Mouse (Mus musculus) limb, embryonic 12.5 days (tissue): ENCODE results near the gene Gstm3. TPM values are rescaled to one million over a fixed set of nuclear protein-coding genes. Genes with fewer than 3 reads are reported as not detected.
A peak's percentile ranks its signal among the peaks of the same experiment; 100 is the strongest.

Source experiments
- ATAC-seq: fragments of 200-750 bp; cut with Nextera tagmentation; 2 replicates; pipeline ENCODE4 v1.8.0; 2017; ENCODE audit warnings: low read depth, moderate TSS enrichment; ENCODE audit not compliant: insufficient number of reproducible peaks, insufficient read depth, low FRiP score, low TSS enrichment
- H3K27ac ChIP-seq: fragments of 300-500 bp; sonication (generic); 2 replicates; pipeline ENCODE4 v1.5.1; 2016; ENCODE audit warnings: mild to moderate bottlenecking, moderate library complexity
- H3K27me3 ChIP-seq: fragments of 300-500 bp; sonication (generic); 2 replicates; pipeline ENCODE4 v1.6.1; 2016; ENCODE audit warnings: mild to moderate bottlenecking, moderate library complexity
- H3K36me3 ChIP-seq: fragments of 300-500 bp; sonication (generic); 2 replicates; pipeline ENCODE4 v1.6.1; 2016; ENCODE audit warnings: mild to moderate bottlenecking, moderate library complexity
- H3K4me1 ChIP-seq: fragments of 300-500 bp; sonication (generic); replicated peaks from 2 replicates; pipeline ENCODE4 v1.6.1; 2016
- H3K4me2 ChIP-seq: fragments of 300-500 bp; sonication (generic); 2 replicates; pipeline ENCODE4 v1.6.1; 2016; ENCODE audit warnings: mild to moderate bottlenecking, moderate library complexity
- H3K4me3 ChIP-seq: fragments of 300-500 bp; sonication (generic); replicated peaks from 2 replicates; pipeline ENCODE4 v1.5.1; 2016; ENCODE audit warnings: mild to moderate bottlenecking
- H3K9ac ChIP-seq: fragments of 300-500 bp; sonication (generic); replicated peaks from 2 replicates; pipeline ENCODE4 v1.6.1; 2016; ENCODE audit warnings: mild to moderate bottlenecking, moderate library complexity
- H3K9me3 ChIP-seq: fragments of 300-500 bp; sonication (generic); 2 replicates; pipeline ENCODE4 v1.6.1; 2016; ENCODE audit warnings: mild to moderate bottlenecking, moderate library complexity
- WGBS: fragments of 180-500 bp; shearing (Covaris S2); methylation state at CpG from one replicate; pipeline ENCODE4 v1.1.7; 2016; 5-methylcytosine and 5-hydroxymethylcytosine counted together
- polyA plus RNA-seq: library from polyadenylated mRNA; unstranded; fragments of >200 nt; fragmentation: Nextera tagmentation; extraction: Ambion mirVana; gene quantifications from 2 replicates; pipeline ENCODE4 v1.2.1, GENCODE M21; 2016

The Gstm3 gene
- polyA plus RNA-seq, 1 experiment from 2014 or later, result not detected

DNA sequence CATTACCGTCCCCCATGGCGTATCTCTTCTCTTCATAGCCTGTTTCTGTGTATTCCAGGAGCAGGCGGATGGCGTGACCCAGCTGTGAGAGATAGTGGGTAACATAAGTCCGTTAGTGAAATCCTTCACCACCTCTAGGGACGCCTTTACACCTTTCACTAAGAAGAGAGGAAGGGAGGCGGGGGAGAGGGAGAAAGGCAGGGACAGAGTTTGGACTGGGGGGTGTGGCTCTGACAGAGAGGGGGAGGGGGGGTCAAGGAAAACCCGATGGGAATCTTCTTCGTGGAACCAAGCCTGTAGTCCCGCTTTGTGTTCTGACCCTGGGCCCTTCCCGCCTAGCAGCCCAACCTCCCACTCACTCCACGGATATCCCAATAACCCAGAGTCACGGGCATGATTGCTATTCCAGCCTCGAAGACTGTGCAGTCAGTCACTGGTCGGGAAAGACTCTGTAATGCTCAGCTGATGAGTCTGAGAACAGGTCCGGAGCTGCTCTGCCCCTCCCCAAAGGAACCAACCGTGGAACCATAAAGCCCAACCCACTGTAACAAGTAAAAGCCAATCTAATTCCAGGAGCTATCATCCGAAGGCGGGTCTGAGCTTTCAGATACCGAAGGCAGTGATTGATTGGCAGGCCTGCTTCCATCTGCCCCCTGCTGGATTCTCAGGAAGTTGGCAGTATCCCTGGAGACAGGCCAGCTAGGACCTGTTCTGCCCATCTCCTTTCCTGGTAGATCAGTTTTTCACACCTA, 25.7 kb downstream of the Gstm3 start, which contains the start of gene Gstm6:
Gene Gstm6, minus strand, starts transcription at position 511 of the 752 bp plus-strand sequence.
- WGBS, result 15% methylated on average over 20 of the region's 20 CpGs
- peak within 1 kb of the TSS; percentile 31 for H3K4me3 ChIP-seq
- H3K4me1 ChIP-seq, result peaks cover 5% of the 10 kb centered on the region; the same call in 1 of the 2 replicates
- no peaks in the 10 kb centered on the region for H3K9me3 ChIP-seq
- no peak within 1 kb of the TSS for H3K27ac ChIP-seq
- H3K27me3 ChIP-seq, result no peaks in the 10 kb centered on the region
- peak; percentile 48 for ATAC-seq
- H3K36me3 ChIP-seq, result no peaks in the 10 kb centered on the region
- 0 out of 2 replicates have a peak within 1 kb of the TSS, but pooled peaks have one; percentile 37 for H3K9ac ChIP-seq
- peak within 1 kb of the TSS; percentile 60 for H3K4me2 ChIP-seq

GRCm38 (mm10) chr3:107941261-107941660, 27.8 kb downstream of the Gstm3 start:
- Histone ChIP-seq H3K4me3 (no peak overlapping the region), H3K36me3 (no peaks in the 10 kb centered on the region), H3K9ac (no peak overlapping the region), H3K27ac (no peak overlapping the region), H3K4me1 (peaks cover 5% of the 10 kb centered on the region; the same call in 1 of the 2 replicates), H3K4me2 (no peak overlapping the region), H3K27me3 (no peaks in the 10 kb centered on the region), H3K9me3 (no peaks in the 10 kb centered on the region)
- no peak for ATAC-seq
- 85% methylated on average over 4 of the region's 4 CpGs for WGBS

- Histone ChIP-seq H3K36me3 (no peaks in the 10 kb centered on the region), H3K4me2 (no peak overlapping the region), H3K9me3 (no peaks in the 10 kb centered on the region), H3K27me3 (no peaks in the 10 kb centered on the region), H3K4me3 (no peak overlapping the region), H3K27ac (no peak overlapping the region), H3K9ac (no peak overlapping the region), H3K4me1 (peaks cover 5% of the 10 kb centered on the region; the same call in 1 of the 2 replicates)
- ATAC-seq, result no peak
- WGBS, result 78% methylated on average over 7 of the region's 7 CpGs
Measured at GRCm38 (mm10) chr3:107940524-107940923, 28.6 kb downstream of the Gstm3 start.

- Histone ChIP-seq H3K27me3 (no peaks in the 10 kb centered on the region), H3K4me1 (peaks cover 5% of the 10 kb centered on the region; the same call in 1 of the 2 replicates), H3K36me3 (no peaks in the 10 kb centered on the region), H3K4me3 (no peak overlapping the region), H3K9me3 (no peaks in the 10 kb centered on the region), H3K9ac (no peak overlapping the region), H3K27ac (no peak overlapping the region), H3K4me2 (no peak overlapping the region)
- no peak for ATAC-seq
- 82% methylated on average over 4 of the region's 4 CpGs for WGBS
Measured at GRCm38 (mm10) chr3:107939830-107940229, 29.3 kb downstream of the Gstm3 start.

- H3K27ac ChIP-seq, result no peak overlapping the region
- 49% methylated on average over 3 of the region's 3 CpGs for WGBS
Measured at GRCm38 (mm10) chr3:107939403-107939802, 29.7 kb downstream of the Gstm3 start.

DNA sequence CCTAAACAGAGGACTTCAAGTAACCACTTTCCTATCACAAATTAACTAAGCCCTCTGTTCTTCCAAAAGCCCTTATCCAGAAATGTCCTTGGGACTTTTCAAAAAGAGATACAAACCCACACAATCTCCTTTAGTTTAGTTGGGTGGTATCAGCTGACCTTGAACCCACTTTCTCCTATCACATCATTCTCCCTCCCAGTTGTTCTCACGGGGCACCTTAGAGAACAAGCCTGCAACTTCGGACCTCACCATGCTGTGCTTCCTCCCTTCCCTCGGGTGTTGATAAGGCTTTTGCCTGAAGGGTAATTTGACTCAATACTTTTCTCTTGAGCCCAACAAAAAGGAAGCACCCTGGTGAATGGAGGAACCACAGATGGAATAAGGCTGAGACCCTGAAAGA, 33.2 kb downstream of the Gstm3 start:
- no peaks in the 10 kb centered on the region; the same call in 1 of the 2 replicates for H3K27me3 ChIP-seq
- H3K9me3 ChIP-seq, result no peaks in the 10 kb centered on the region
- no peak overlapping the region for H3K9ac ChIP-seq
- H3K4me2 ChIP-seq, result no peak overlapping the region
- 64% methylated on average over 3 of the region's 3 CpGs for WGBS
- no peaks in the 10 kb centered on the region for H3K36me3 ChIP-seq
- H3K27ac ChIP-seq, result no peak overlapping the region
- ATAC-seq, result no peak
- H3K4me3 ChIP-seq, result no peak overlapping the region
- H3K4me1 ChIP-seq, result 0 out of 2 replicates have a peak, but pooled peaks cover 2% of the 10 kb centered on the region

More at GRCm38 (mm10) chr3:107939403-107939802, 29.7 kb downstream of the Gstm3 start:
- peaks cover 5% of the 10 kb centered on the region; the same call in 1 of the 2 replicates for H3K4me1 ChIP-seq
- ATAC-seq, result no peak
- H3K4me3 ChIP-seq, result no peak overlapping the region
- H3K4me2 ChIP-seq, result no peak overlapping the region
- H3K36me3 ChIP-seq, result no peaks in the 10 kb centered on the region
- H3K9ac ChIP-seq, result no peak overlapping the region
- H3K9me3 ChIP-seq, result no peaks in the 10 kb centered on the region
- H3K27me3 ChIP-seq, result no peaks in the 10 kb centered on the region

DNA sequence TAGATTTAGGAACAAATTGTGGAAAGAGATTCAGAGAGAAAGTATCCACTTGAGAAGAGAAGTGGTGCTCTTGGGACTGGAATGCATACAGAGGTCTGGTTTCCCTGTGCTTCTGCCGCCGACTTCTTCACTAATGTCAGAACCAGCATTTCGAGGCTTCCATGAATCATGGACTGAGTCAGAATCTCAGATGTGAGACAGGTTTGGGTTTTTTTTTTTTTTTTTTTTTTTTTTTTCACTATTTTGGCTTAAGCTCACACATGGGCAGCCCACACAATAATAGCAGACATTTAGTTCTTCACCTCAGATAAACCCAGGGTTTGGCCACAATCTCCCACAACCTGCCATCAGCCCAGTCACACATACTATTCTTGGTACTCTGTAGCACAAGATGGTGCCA, 33.8 kb downstream of the Gstm3 start:
- H3K36me3 ChIP-seq, result no peaks in the 10 kb centered on the region
- no peak overlapping the region for H3K27ac ChIP-seq
- no peaks in the 10 kb centered on the region; the same call in 1 of the 2 replicates for H3K27me3 ChIP-seq
- H3K4me2 ChIP-seq, result no peak overlapping the region
- no peak overlapping the region for H3K9ac ChIP-seq
- 0 out of 2 replicates have a peak, but pooled peaks cover 2% of the 10 kb centered on the region for H3K4me1 ChIP-seq
- H3K9me3 ChIP-seq, result no peaks in the 10 kb centered on the region
- WGBS, result 84% methylated on average over 3 of the region's 3 CpGs
- no peak for ATAC-seq
- H3K4me3 ChIP-seq, result no peak overlapping the region

GRCm38 (mm10) chr3:107932128-107932527, 37.0 kb downstream of the Gstm3 start:
- H3K27ac ChIP-seq, result no peak overlapping the region
- no peaks in the 10 kb centered on the region for H3K9me3 ChIP-seq
- no peaks in the 10 kb centered on the region; the same call in 1 of the 2 replicates for H3K27me3 ChIP-seq
- no peaks in the 10 kb centered on the region for H3K36me3 ChIP-seq
- H3K4me2 ChIP-seq, result no peak overlapping the region; the same call in 1 of the 2 replicates
- H3K9ac ChIP-seq, result no peak overlapping the region
- no peak; the same call in 1 of the 2 replicates for ATAC-seq
- 82% methylated on average over 6 of the region's 6 CpGs for WGBS
- 0 out of 2 replicates have a peak, but pooled peaks cover 6% of the 10 kb centered on the region for H3K4me1 ChIP-seq
- no peak overlapping the region for H3K4me3 ChIP-seq

GRCm38 (mm10) chr3:107931670-107932069, 37.4 kb downstream of the Gstm3 start, which contains the start of gene Gstm7:
Gstm7 (minus strand) TSS chr3:107931817.
- peak within 1 kb of the TSS; percentile 57 for H3K4me2 ChIP-seq
- 0 out of 2 replicates have a peak, but pooled peaks cover 6% of the 10 kb centered on the region for H3K4me1 ChIP-seq
- peak within 1 kb of the TSS; percentile 30 for H3K4me3 ChIP-seq
- H3K9me3 ChIP-seq, result no peaks in the 10 kb centered on the region
- H3K27ac ChIP-seq, result peak within 1 kb of the TSS; percentile 68
- H3K27me3 ChIP-seq, result no peaks in the 10 kb centered on the region; the same call in 1 of the 2 replicates
- WGBS, result 8% methylated on average over 10 of the region's 10 CpGs
- H3K36me3 ChIP-seq, result no peaks in the 10 kb centered on the region
- peak within 1 kb of the TSS; percentile 23; the same call in 1 of the 2 replicates for H3K9ac ChIP-seq
- peak; percentile 96 for ATAC-seq

- Histone ChIP-seq H3K4me2 (peak overlapping the region; percentile 57), H3K27ac (peak overlapping the region; percentile 68), H3K9ac (peak overlapping the region; percentile 23; the same call in 1 of the 2 replicates), H3K9me3 (no peaks in the 10 kb centered on the region), H3K4me1 (0 out of 2 replicates have a peak, but pooled peaks cover 6% of the 10 kb centered on the region), H3K4me3 (peak overlapping the region; percentile 30), H3K36me3 (no peaks in the 10 kb centered on the region), H3K27me3 (no peaks in the 10 kb centered on the region; the same call in 1 of the 2 replicates)
- 68% methylated on average over 2 of the region's 2 CpGs for WGBS
- no peak for ATAC-seq
Measured at GRCm38 (mm10) chr3:107931134-107931533, 37.9 kb downstream of the Gstm3 start.

DNA sequence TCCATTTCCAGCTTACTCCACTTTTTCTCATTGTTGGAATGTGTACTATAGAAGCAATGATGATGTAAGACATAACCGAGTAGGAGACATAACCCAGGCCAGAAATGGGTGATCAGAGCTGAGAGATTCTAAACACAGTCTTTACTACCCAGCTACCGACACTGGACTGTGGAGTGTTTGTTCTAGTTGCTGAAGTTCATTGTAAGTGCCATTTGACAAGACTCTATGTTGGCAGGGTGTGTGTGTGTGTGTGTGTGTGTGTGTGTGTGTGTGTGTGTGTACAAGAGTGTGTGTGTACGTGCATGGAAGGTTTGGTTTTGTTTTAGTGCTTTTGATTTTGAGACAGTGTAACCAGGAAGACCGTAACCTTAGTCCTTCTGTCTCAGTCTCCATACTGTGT, 39.4 kb downstream of the Gstm3 start:
- Histone ChIP-seq H3K4me1 (0 out of 2 replicates have a peak, but pooled peaks cover 6% of the 10 kb centered on the region), H3K36me3 (no peaks in the 10 kb centered on the region), H3K9me3 (no peaks in the 10 kb centered on the region), H3K4me3 (no peak overlapping the region), H3K4me2 (no peak overlapping the region), H3K9ac (no peak overlapping the region), H3K27ac (no peak overlapping the region), H3K27me3 (no peaks in the 10 kb centered on the region; the same call in 1 of the 2 replicates)
- WGBS, result 90% methylated on average over 4 of the region's 4 CpGs
- ATAC-seq, result no peak
